Mouse (Mus musculus): ENCODE data around the gene Gpr63. TPM values are rescaled to one million over a fixed set of nuclear protein-coding genes. Genes with fewer than 3 reads are reported as not detected.

Gene Gpr63
- polyA plus RNA-seq, 1 experiment from 2014 or later: 1.7 TPM

Other genes with a start within 250 kb of the Gpr63 start
- 6.7 and 7.3 TPM in 2 replicates for gene Klhl32, start 115.3 kb upstream of the Gpr63 start, polyA plus RNA-seq (2016; fragmentation: Nextera tagmentation; extraction: Ambion mirVana)
- 57.5 and 57.9 TPM in 2 replicates for gene Ndufaf4, start 68.3 kb upstream of the Gpr63 start, polyA plus RNA-seq (2016; fragmentation: Nextera tagmentation; extraction: Ambion mirVana)